Mouse (Mus musculus): ENCODE results near the gene Mgl2. TPM values are rescaled to one million over a fixed set of nuclear protein-coding genes. Genes with fewer than 3 reads are reported as not detected.

Mgl2 gene
- 0.88 and 0.95 TPM in 2 replicates for polyA plus RNA-seq (2015; fragmentation: Nextera tagmentation; extraction: Ambion mirVana)

DNA sequence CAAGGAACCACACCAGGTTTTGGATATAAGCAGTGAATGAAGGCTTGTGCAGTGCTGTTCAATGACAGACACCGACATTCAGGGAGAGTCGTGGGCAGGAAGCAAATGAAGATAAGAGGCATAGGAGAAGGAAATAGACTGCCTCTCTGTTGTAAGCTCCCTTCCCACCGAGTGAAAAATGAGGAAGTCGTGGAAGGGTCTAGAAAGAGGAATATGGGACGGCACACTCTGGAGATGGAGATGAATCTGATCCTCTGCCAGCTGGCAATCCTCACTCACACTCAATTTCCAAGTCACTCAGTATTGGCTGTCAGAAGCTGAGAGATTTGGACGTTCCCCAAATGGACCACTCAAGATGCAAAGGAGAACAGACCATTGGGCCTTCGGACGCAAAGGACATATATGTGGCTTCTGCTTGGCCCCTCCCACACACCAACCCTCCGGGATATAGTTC, at the start of gene Mgl2:
Gene Mgl2 (plus strand): TSS at position 404 of the 454 bp plus-strand sequence.
- Histone ChIP-seq H3K9me3 (no peaks in the 10 kb centered on the region), H3K27me3 (no peaks in the 10 kb centered on the region), H3K27ac (no peak within 1 kb of the TSS), H3K9ac (no peak within 1 kb of the TSS), H3K4me2 (no peak within 1 kb of the TSS), H3K4me1 (replicated peaks) (no peaks in the 10 kb centered on the region), H3K36me3 (no peaks in the 10 kb centered on the region), H3K4me3 (no peak within 1 kb of the TSS)
- 88% methylated on average over 9 of the region's 9 CpGs for WGBS
- ATAC-seq (ENCODE audit: low FRiP score): no peak

DNA sequence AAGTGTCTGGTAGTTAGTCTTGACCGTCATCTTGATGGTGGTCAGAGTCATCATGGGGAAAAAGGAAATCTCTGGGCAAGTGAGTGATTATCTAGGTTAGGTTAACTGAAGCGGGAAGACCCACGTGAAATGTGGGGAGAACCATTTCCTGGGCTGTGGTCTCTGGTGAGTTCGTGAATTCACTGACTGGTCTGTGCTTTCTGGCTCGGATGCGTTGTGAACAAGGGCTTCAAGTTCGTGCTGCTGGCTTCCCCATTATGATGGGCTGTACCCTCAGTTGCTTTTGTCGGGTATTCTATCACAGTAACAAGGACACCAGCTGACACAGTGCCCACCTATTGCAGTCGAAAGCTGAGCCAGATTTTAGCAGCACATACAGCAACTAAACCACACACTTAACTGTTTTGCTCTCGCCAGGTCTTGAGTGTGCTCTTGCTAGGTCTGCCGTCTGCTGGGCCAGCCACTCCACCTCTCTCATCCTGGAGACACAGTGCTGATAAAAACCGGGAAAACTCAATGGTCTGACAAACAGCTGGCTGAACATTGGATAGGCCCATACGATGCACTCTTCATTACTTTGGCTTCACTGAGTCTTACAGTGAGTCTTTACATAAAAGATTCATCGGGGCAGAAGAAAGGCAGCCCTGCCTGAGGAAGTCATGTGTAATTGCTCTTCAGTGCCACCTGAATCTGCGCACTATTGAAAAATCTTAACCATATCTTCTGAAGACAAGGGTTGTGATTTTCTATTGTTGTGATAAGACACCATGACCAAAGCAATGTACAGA, 49.1 kb upstream of the Mgl2 start:
- Histone ChIP-seq H3K9me3 (no peaks in the 10 kb centered on the region), H3K9ac (no peak overlapping the region), H3K4me3 (no peak overlapping the region), H3K4me1 (replicated peaks) (no peaks in the 10 kb centered on the region), H3K27ac (no peak overlapping the region), H3K36me3 (no peaks in the 10 kb centered on the region), H3K4me2 (no peak overlapping the region), H3K27me3 (no peaks in the 10 kb centered on the region)
- no peak for ATAC-seq (ENCODE audit: low FRiP score)
- WGBS: 82% methylated on average over 15 of the region's 15 CpGs

GRCm38 (mm10) chr11:70084563-70084962, 45.6 kb upstream of the Mgl2 start:
- Histone ChIP-seq H3K27ac (no peak overlapping the region), H3K4me3 (no peak overlapping the region), H3K4me1 (replicated peaks) (no peaks in the 10 kb centered on the region), H3K4me2 (no peak overlapping the region), H3K27me3 (no peaks in the 10 kb centered on the region), H3K36me3 (no peaks in the 10 kb centered on the region), H3K9ac (no peak overlapping the region), H3K9me3 (no peaks in the 10 kb centered on the region)
- ATAC-seq (ENCODE audit: low FRiP score): no peak
- WGBS: 80% methylated on average over 8 of the region's 8 CpGs

DNA sequence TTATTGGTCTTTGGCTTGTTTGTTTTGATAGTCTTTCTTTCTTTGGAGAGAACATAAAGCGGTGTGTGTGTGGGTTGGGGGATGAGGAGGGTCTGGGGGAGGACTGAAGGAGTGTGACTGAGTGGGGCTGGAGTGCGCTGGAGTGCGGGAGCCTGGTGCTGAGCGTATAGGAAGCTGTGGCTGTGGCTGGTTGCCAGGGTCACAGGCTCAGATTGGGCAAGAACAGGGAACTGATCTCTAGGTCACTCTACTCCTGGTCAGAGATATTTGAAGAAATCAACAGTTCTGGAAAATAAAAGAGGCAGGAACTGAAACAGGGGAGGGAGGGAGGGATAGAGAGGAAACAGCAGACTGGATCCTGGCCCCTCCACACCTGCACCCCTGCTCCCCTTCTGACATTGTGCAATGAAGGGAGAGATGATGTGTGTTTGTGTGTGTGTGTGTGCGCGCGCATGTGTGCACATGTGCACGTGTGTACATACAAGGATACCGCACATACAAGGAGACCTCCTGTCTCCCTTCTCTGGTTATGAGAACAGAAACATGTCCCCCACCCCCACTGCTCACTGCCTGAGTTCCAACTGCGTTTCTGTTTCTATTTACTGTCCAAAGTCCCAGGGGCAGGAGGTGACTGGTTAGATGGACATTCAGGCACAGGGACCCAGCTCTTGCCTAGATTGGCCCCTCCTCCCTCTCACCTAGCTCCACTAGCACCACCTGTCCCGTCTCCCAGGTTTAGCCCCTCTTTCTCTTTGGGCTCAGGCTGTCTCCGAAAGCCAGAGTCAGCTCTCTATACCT, 37.9 kb upstream of the Mgl2 start, which contains the start of gene Asgr2:
Gene Asgr2 (plus strand): TSS at position 659 of the 798 bp plus-strand sequence.
- Histone ChIP-seq H3K27ac (no peak within 1 kb of the TSS), H3K27me3 (no peaks in the 10 kb centered on the region), H3K4me3 (no peak within 1 kb of the TSS), H3K9ac (no peak within 1 kb of the TSS), H3K36me3 (no peaks in the 10 kb centered on the region), H3K4me1 (replicated peaks) (no peaks in the 10 kb centered on the region), H3K4me2 (no peak within 1 kb of the TSS), H3K9me3 (no peaks in the 10 kb centered on the region)
- 80% methylated on average over 12 of the region's 12 CpGs for WGBS
- no peak for ATAC-seq (ENCODE audit: low FRiP score)

DNA sequence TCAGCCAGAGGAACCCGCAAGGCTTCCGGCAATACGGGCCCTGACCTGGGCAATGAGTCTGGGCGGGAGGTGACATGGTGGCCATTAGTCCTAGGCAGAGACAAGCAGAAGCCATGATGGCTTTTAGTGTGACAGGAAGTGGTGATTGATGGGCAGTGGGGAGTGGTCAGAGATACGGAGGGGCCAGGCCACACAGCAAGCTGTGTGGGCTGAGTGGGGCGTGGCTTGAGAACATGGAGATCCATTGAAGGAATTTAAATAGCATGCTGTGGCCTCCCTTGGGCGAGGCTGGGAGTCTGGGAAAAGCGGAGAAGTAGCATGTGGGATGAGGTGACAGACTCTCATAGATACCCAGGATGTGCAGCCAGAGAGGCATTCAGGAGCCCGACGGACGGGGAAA, 32.7 kb upstream of the Mgl2 start:
- H3K4me1 ChIP-seq (replicated peaks): no peaks in the 10 kb centered on the region
- no peak for ATAC-seq (ENCODE audit: low FRiP score)
- no peak overlapping the region for H3K4me3 ChIP-seq
- no peak overlapping the region for H3K4me2 ChIP-seq
- no peaks in the 10 kb centered on the region for H3K9me3 ChIP-seq
- H3K9ac ChIP-seq: no peak overlapping the region
- no peak overlapping the region for H3K27ac ChIP-seq
- no peaks in the 10 kb centered on the region for H3K27me3 ChIP-seq
- no peaks in the 10 kb centered on the region for H3K36me3 ChIP-seq
- 69% methylated on average over 11 of the region's 11 CpGs for WGBS

GRCm38 (mm10) chr11:70099102-70099501, 31.0 kb upstream of the Mgl2 start:
- Histone ChIP-seq H3K4me1 (replicated peaks) (no peaks in the 10 kb centered on the region), H3K4me2 (no peak overlapping the region), H3K9ac (no peak overlapping the region), H3K4me3 (no peak overlapping the region), H3K9me3 (no peaks in the 10 kb centered on the region), H3K27me3 (no peaks in the 10 kb centered on the region), H3K27ac (no peak overlapping the region), H3K36me3 (no peaks in the 10 kb centered on the region)
- WGBS: 82% methylated on average over 2 of the region's 2 CpGs
- ATAC-seq (ENCODE audit: low FRiP score): no peak

- Histone ChIP-seq H3K4me3 (no peak overlapping the region), H3K4me2 (no peak overlapping the region), H3K27ac (no peak overlapping the region), H3K36me3 (no peaks in the 10 kb centered on the region), H3K4me1 (replicated peaks) (no peaks in the 10 kb centered on the region), H3K9me3 (no peaks in the 10 kb centered on the region), H3K27me3 (no peaks in the 10 kb centered on the region), H3K9ac (no peak overlapping the region)
- no peak for ATAC-seq (ENCODE audit: low FRiP score)
- 89% methylated on average over 2 of the region's 2 CpGs for WGBS
These were observed 30.3 kb upstream of the Mgl2 start for GRCm38 (mm10) chr11:70099809-70100208.

DNA sequence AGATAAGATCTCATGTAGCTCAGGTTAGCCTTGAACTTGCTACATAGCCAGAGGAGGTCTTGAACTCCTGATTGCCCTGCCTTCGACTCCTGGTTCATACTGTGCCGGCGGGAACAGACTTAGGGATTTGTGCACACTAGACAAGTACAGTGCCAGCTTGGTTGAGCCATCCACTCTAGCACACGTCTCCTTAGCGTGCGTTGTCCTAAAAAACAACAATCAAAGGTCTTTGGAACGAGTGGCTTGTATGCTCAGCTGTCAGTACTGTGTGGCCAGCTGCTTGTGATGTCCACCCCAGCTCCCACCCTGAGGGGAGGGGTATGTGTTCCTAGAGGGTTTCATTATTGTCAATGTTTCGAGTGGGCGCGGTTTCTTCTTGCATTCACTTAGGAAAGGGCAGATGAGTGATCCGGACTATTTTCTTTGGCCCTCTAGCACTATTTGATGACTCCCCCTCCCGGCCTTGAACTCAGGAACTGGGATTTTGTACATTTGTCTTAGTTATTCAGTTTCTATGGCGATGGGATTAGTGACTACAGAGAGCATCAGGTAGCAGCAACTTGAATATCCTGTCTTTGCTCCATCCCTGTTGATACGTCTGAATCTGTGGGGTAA, 26.3 kb upstream of the Mgl2 start:
- Histone ChIP-seq H3K9me3 (no peaks in the 10 kb centered on the region), H3K4me3 (no peak overlapping the region), H3K4me1 (replicated peaks) (no peaks in the 10 kb centered on the region), H3K9ac (no peak overlapping the region), H3K27me3 (no peaks in the 10 kb centered on the region), H3K36me3 (no peaks in the 10 kb centered on the region), H3K27ac (no peak overlapping the region), H3K4me2 (no peak overlapping the region)
- 80% methylated on average over 14 of the region's 14 CpGs for WGBS
- ATAC-seq (ENCODE audit: low FRiP score): no peak

GRCm38 (mm10) chr11:70107085-70107484, 23.0 kb upstream of the Mgl2 start:
- WGBS: 70% methylated on average over 8 of the region's 8 CpGs
- no peak overlapping the region for H3K9ac ChIP-seq
- no peaks in the 10 kb centered on the region for H3K27me3 ChIP-seq
- H3K27ac ChIP-seq: no peak overlapping the region
- H3K9me3 ChIP-seq: no peaks in the 10 kb centered on the region; the same call in 1 of the 2 replicates
- no peak overlapping the region for H3K4me2 ChIP-seq
- H3K4me1 ChIP-seq (replicated peaks): no peaks in the 10 kb centered on the region
- H3K4me3 ChIP-seq: no peak overlapping the region
- no peaks in the 10 kb centered on the region for H3K36me3 ChIP-seq
- ATAC-seq (ENCODE audit: low FRiP score): no peak

DNA sequence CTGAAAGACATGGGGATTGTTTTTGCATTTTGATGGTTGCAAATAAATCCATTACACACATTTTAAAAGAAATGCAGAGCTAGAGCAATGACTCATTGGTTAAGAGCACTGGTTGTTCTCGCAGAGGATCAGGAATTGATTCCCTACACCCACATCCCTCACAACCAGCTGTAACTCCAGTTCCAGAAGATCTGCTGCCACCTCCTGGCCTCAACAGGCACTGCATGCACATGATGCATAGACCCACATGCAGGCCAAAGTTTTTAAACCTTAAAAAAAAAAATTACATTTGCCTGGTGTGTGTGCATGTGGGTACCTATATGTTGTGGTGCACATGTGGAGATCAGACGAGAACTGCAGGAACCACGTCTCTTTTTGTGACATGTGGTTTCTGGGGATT, 20.0 kb upstream of the Mgl2 start:
- Histone ChIP-seq H3K4me2 (no peak overlapping the region), H3K4me3 (no peak overlapping the region), H3K9me3 (no peaks in the 10 kb centered on the region; the same call in 1 of the 2 replicates), H3K4me1 (replicated peaks) (no peaks in the 10 kb centered on the region), H3K27me3 (no peaks in the 10 kb centered on the region), H3K36me3 (no peaks in the 10 kb centered on the region), H3K9ac (no peak overlapping the region), H3K27ac (no peak overlapping the region)
- 71% methylated on average over 3 of the region's 3 CpGs for WGBS
- ATAC-seq (ENCODE audit: low FRiP score): no peak

GRCm38 (mm10) chr11:70114562-70114961, 15.6 kb upstream of the Mgl2 start:
- H3K9ac ChIP-seq: no peak overlapping the region
- WGBS: 68% methylated on average over 4 of the region's 4 CpGs
- H3K36me3 ChIP-seq: no peaks in the 10 kb centered on the region
- ATAC-seq (ENCODE audit: low FRiP score): no peak
- no peak overlapping the region for H3K4me3 ChIP-seq
- H3K4me1 ChIP-seq (replicated peaks): no peaks in the 10 kb centered on the region
- peaks cover under 1% of the 10 kb centered on the region; the same call in 1 of the 2 replicates for H3K9me3 ChIP-seq
- no peaks in the 10 kb centered on the region for H3K27me3 ChIP-seq
- no peak overlapping the region for H3K4me2 ChIP-seq
- H3K27ac ChIP-seq: no peak overlapping the region

- Histone ChIP-seq H3K4me2 (no peak overlapping the region), H3K27me3 (no peaks in the 10 kb centered on the region), H3K27ac (no peak overlapping the region), H3K4me3 (no peak overlapping the region), H3K36me3 (no peaks in the 10 kb centered on the region), H3K9me3 (peaks cover 8% of the 10 kb centered on the region; the same call in 1 of the 2 replicates), H3K9ac (no peak overlapping the region), H3K4me1 (replicated peaks) (no peaks in the 10 kb centered on the region)
- ATAC-seq (ENCODE audit: low FRiP score): no peak
- 93% methylated on average over 3 of the region's 3 CpGs for WGBS
These were observed 14.2 kb upstream of the Mgl2 start for GRCm38 (mm10) chr11:70115901-70116300.

All from hindbrain, embryonic 13.5 days (tissue).